Mouse (Mus musculus) megakaryocyte, embryonic 14.5 days (primary cell): Measurements from ENCODE around the gene Gpr107.

Experiments used
- FLI1 ChIP-seq: IDR thresholded peaks from 2 replicates; pipeline ENCODE4 v1.6.1; 2012; ENCODE audit warnings: low read length, inconsistent platforms, mixed read lengths
- GATA1 ChIP-seq: IDR thresholded peaks from 3 replicates; pipeline ENCODE4 v1.6.1; 2012; ENCODE audit warnings: mixed read lengths, low read length, inconsistent platforms, borderline replicate concordance

DNA sequence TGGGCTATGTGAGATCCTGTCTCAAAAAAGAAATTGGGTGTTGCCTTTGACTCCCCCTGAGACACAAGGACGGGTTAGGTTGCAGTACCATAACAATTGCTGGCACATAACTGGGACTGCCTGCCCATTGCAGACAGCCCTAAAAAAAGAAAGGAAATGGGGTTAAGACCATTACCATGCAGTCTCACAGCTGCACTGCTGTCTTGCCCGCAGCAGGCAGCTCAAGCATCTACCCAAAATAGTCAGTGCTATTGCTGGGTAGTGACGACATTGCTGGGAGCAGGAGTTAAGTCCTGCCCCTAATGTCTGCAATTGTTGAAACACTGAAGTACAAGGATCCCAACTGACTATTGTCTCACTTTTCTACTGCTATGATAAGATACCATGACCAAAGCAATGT is 37.5 kb downstream of the Gpr107 start:
- TF ChIP-seq GATA1 (no peak), FLI1 (no peak)
